Mouse (Mus musculus) testis, adult 2 months (tissue): ENCODE results near the gene Eno2. TPM values are rescaled to one million over a fixed set of nuclear protein-coding genes. Genes with fewer than 3 reads are reported as not detected.

ENCODE experiments used
- H3K27ac ChIP-seq: fragments of 200-500 bp; 2 replicates; pipeline ENCODE4 v1.5.1; 2012; ENCODE audit warnings: low read depth, low read length; ENCODE audit not compliant: control insufficient read depth, insufficient read depth
- H3K27me3 ChIP-seq: fragments of 200-500 bp; 2 replicates; pipeline ENCODE4 v1.6.1; 2012; ENCODE audit warnings: mild to moderate bottlenecking, low read length, moderate library complexity; ENCODE audit not compliant: control insufficient read depth, insufficient read depth
- H3K36me3 ChIP-seq: fragments of 200-500 bp; 2 replicates; pipeline ENCODE4 v1.6.1; 2012; ENCODE audit warnings: mild to moderate bottlenecking, low read length; ENCODE audit not compliant: control insufficient read depth, insufficient read depth
- H3K4me1 ChIP-seq: fragments of 200-500 bp; 2 replicates; pipeline ENCODE4 v1.6.1; 2012; ENCODE audit warnings: low read length; ENCODE audit not compliant: control insufficient read depth, insufficient read depth
- H3K4me3 ChIP-seq: fragments of 200-500 bp; 2 replicates; pipeline ENCODE4 v1.5.1; 2012; ENCODE audit warnings: low read depth, mild to moderate bottlenecking, low read length, moderate library complexity, mixed read lengths; ENCODE audit not compliant: control insufficient read depth
- CTCF ChIP-seq: fragments of 200-500 bp; IDR thresholded peaks from 2 replicates; pipeline ENCODE4 v1.5.1; 2012; ENCODE audit warnings: low read depth, mild to moderate bottlenecking, inconsistent platforms, low read length, moderate library complexity; ENCODE audit not compliant: control insufficient read depth, insufficient read depth, insufficient replicate concordance
- POLR2A ChIP-seq: fragments of 200-500 bp; IDR thresholded peaks from 2 replicates; pipeline ENCODE4 v1.6.1; 2012; ENCODE audit warnings: low read depth, mild to moderate bottlenecking, inconsistent platforms, low read length, moderate library complexity; ENCODE audit not compliant: control insufficient read depth
- polyA plus RNA-seq: library from polyadenylated mRNA; depleted of rRNA; stranded (reverse); fragments of >200 nt; gene quantifications from 2 replicates; pipeline ENCODE4 v1.2.3, GENCODE M21; 2012; rRNA removed

Gene Eno2
- 0.51 and 0.63 TPM in 2 replicates for polyA plus RNA-seq

DNA sequence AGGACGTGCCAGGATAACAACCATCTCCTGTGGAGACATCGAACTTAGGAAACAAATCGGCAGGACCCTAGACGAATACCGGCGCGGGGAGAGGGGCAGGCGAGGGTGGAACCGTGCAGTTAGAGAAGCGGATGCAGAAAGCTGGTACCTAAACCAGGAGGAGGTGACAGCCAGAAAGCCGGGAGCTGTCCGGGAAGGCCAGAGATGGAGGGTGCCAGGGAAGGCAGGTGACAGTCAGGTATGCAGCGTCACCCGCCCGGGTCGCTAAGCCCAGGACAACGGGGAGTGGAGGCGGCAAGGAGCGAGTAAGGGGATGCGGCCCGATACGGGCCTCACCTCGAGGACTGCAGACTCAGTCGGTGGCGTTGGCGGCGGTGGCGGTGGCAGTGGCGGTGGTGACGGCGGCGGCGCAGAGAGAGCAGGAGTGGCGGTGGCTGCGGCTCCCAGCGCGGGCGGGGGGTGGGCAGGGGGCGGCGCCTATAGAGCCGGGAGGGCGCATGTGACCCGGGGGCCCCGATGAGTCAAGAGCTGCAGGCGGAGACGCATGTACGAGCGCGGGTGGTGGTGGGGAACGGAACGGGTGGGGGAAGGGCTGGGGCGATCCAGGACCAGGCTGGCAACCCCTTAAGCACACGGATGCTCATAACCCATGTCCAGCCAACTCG lies at the start of gene Eno2:
Eno2 (minus strand) TSS at position 573 of the 665 bp plus-strand sequence.
- Histone ChIP-seq H3K27me3 (no peaks in the 10 kb centered on the region), H3K4me3 (peak within 1 kb of the TSS; percentile 10), H3K36me3 (no peaks in the 10 kb centered on the region; the same call in none of the 2 replicates), H3K27ac (no peak within 1 kb of the TSS), H3K4me1 (peaks cover 19% of the 10 kb centered on the region)
- TF ChIP-seq CTCF (no peak), POLR2A (no peak)

DNA sequence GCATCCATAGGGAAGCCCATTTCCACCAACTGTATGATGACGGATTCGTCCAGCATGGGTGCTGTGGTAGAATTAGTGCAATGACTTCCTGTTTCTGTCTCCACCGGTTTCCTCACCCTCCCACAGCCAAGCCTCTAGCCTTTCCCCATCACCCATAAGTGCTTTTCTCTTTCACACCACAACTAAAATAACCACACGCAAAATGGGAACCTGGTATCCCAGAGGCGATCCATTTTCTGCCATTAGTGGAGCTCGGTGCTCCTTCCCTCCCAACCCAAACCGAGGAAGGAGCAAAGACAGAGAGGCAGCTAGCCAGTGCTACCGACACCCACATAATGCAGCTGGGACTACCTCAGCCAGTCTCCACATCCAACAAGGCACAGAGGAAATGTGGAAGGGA lies 48.5 kb upstream of the Eno2 start:
- peaks cover 3% of the 10 kb centered on the region for H3K36me3 ChIP-seq
- no peak overlapping the region for H3K4me3 ChIP-seq
- H3K27ac ChIP-seq: no peak overlapping the region
- TF ChIP-seq POLR2A: no peak
- no peak for TF ChIP-seq CTCF
- H3K4me1 ChIP-seq: peaks cover 24% of the 10 kb centered on the region
- H3K27me3 ChIP-seq: no peaks in the 10 kb centered on the region

DNA sequence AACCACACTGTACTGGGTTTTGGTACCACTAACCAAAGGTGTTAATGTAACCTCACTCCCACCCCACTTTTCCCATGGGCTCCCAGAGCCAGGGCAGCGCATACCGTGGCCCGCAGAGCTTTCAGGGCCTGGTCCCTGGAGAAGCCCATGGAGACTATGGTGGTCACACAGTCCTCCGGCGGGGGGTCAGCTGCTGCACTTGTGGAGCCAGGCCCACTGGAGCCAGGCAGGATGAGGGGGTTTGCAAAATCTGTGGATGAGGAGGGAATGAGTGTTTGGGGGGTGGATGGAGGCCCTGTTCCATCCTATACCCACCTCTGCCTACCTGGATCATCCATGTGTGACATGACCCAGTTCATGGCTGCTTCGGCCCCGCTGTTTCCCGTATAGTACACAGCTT lies 48.1 kb upstream of the Eno2 start:
- Histone ChIP-seq H3K36me3 (peaks cover 3% of the 10 kb centered on the region), H3K27ac (no peak overlapping the region), H3K27me3 (no peaks in the 10 kb centered on the region), H3K4me3 (no peak overlapping the region), H3K4me1 (peaks cover 28% of the 10 kb centered on the region)
- TF ChIP-seq CTCF (no peak), POLR2A (no peak)

DNA sequence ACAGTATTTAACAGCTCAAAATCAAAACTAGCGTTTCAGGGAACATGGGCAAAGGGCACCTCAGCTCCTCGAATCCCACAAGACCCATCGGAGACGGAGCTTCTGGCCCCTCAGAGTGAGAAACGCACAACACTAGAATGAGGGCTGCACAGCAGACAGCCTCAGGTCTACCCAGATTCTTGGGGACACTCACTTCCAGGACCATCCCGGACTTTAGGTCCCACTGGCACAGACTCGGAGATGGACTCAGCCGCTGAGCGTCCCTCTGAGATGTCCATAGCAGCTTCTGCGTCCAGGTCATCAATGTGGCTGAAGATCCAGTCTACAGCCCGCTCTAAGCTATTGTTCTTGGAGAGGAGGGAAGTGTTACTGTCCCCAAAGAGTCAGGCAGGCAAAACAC lies 47.7 kb upstream of the Eno2 start:
- Histone ChIP-seq H3K27me3 (no peaks in the 10 kb centered on the region), H3K36me3 (peaks cover 4% of the 10 kb centered on the region), H3K4me3 (no peak overlapping the region)

DNA sequence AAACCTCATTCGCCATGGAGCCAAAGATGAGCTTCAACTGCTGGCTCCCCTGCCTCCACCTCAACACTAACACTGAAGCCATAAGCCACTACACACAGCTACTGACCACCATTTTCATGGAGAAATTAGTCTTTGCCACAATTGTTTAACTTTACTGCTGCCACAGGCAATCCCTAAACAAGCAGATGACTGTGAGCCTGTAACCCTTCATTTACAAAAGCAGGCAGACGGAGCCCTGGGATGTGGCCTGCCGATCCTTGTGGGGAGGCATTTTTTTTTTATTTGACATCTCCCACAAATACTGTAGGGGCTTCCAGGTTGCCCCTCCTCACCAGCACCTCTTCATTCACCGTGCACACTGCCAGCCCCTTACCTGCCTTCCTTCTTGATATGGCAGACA lies 47.1 kb upstream of the Eno2 start:
- Histone ChIP-seq H3K36me3 (peaks cover 5% of the 10 kb centered on the region), H3K27me3 (no peaks in the 10 kb centered on the region), H3K4me1 (peaks cover 37% of the 10 kb centered on the region), H3K27ac (no peak overlapping the region), H3K4me3 (no peak overlapping the region; the same call in 1 of the 2 replicates)
- TF ChIP-seq CTCF: no peak
- TF ChIP-seq POLR2A: no peak

More for the DNA sequence above, 47.7 kb upstream of the Eno2 start:
- H3K27ac ChIP-seq: no peak overlapping the region
- TF ChIP-seq CTCF: no peak
- no peak for TF ChIP-seq POLR2A
- peaks cover 33% of the 10 kb centered on the region for H3K4me1 ChIP-seq

DNA sequence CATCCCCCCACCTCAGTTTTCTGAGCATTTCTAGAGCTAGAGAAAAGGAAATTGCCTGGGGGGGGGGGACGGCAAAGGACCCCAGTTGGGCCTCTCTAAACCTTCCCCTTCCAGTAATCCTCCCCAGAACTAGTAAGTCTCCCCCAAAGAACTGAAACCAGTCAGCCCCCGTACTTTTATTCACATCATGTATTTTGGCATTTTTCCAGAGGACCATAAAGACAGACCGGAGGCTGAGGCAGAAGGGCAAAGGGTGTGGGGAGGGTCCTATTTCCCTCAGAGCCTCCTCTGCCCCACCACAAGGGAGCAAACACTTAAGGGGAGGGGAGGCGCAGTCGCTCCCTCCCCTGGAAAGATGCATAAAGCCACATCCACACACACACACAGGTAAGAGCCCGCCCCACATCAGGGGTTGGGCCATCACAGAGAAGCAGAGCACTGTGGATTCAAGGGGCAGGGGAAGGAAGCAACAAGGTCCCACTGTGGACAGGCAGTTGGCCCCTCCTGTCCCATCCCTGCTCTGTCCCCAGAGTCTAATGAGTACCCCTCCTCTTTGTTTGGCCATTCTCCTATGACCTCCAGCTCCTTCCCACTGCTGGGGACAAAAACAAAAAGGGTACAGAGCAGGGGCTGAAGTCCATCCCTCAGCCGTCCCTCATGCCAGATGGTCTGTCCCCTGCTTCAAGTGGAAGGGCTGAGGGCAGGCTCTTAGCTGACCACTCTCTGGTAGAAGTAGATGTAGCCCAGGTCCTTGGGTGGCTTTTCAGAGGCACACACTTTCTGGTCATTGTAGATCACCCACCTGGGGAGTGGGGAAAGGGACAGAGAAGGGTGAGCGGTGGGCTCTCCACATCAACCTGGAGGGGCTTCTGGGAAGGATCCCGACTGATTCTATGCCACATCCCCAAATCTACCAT lies 45.6 kb upstream of the Eno2 start:
- TF ChIP-seq CTCF (no peak), POLR2A (no peak)
- H3K36me3 ChIP-seq: peaks cover 5% of the 10 kb centered on the region
- H3K27ac ChIP-seq: peak overlapping the region; percentile 99
- H3K4me1 ChIP-seq: peaks cover 38% of the 10 kb centered on the region
- no peaks in the 10 kb centered on the region for H3K27me3 ChIP-seq
- H3K4me3 ChIP-seq: peak overlapping the region; percentile 83

DNA sequence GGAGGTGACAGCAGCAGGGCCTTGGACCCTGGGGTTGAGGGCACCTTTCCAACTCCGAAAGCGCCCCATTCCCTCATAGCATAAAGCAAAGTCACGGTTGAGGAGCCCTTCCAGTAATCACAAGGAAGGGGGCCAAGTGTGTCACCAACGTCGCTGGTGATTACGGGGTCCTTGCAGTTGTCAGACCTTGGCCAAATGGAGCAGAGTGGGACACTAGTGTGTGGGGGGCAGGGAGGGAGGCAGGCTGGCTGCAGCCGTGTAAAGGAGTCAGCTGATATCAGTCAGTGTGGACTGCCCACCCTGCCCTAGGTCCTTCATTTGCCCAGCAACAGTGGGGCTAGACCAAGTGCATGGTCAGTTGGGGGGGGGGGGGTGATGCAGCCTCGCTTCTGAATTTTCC lies 45.0 kb upstream of the Eno2 start:
- Histone ChIP-seq H3K27ac (peak overlapping the region; percentile 99), H3K4me1 (peaks cover 42% of the 10 kb centered on the region), H3K36me3 (peaks cover 5% of the 10 kb centered on the region), H3K4me3 (peak overlapping the region; percentile 83), H3K27me3 (no peaks in the 10 kb centered on the region)
- TF ChIP-seq POLR2A: no peak
- no peak for TF ChIP-seq CTCF
